Mouse (Mus musculus) neutrophil, adult 5-6 weeks (primary cell): ENCODE results near the gene Gpr21. TPM values are rescaled to one million over a fixed set of nuclear protein-coding genes. Genes with fewer than 3 reads are reported as not detected.
"Not testable (repeated sequence)": the region's sequence is repeated elsewhere in the genome, so short reads cannot be mapped to it uniquely, and the experiment has no call there.

Experiments used
- ATAC-seq: fragments of 151-379, 151-347 bp; 2 replicates; pipeline ENCODE4 v1.8.0; 2017; ENCODE audit warnings: mild to moderate bottlenecking, moderate TSS enrichment; ENCODE audit not compliant: insufficient number of reproducible peaks, poor library complexity, low FRiP score, severe bottlenecking; ENCODE audit errors: extremely low read depth
- total RNA-seq: library from RNA; stranded (forward); fragments of 200-1000 nt; gene quantifications from 2 replicates; pipeline ENCODE4 v1.2.3, GENCODE M21; 2017

The Gpr21 gene
- 4.2 and 4.5 TPM in 2 replicates for total RNA-seq

DNA sequence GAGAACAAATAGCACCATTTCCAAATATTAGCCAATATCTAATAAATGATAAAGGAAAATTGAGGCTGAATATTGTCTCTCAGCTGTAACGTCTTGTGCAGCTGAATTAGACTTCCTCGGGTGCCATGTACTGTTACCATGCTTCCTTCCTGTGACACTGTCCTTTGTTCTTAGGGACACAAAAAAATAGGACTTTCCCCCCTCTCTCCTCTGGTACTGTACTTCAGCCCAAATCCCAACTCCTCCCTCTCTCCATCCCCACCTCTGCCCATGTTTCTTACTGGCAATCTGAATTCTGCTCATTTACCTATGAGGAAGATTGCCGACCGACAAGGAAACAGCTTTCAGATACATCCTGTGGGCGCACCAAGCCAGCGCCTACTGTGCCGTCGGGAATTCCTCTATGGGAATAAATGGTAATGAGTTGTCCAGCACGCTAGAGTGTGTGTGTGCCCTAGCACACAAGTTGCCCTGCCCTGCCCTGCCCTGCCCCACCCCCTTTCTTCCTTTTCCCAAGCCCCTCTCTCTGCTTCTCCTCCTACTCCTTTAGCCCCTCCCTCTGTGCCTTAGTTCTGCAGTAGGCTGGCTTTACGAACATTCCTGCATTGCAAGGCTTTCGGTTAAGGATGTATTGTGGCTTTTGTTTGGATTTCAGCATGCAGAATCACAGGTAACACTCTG, at the start of gene Gpr21:
Gpr21 (plus strand) TSS at position 303 of the 681 bp plus-strand sequence.
- no peak for ATAC-seq

DNA sequence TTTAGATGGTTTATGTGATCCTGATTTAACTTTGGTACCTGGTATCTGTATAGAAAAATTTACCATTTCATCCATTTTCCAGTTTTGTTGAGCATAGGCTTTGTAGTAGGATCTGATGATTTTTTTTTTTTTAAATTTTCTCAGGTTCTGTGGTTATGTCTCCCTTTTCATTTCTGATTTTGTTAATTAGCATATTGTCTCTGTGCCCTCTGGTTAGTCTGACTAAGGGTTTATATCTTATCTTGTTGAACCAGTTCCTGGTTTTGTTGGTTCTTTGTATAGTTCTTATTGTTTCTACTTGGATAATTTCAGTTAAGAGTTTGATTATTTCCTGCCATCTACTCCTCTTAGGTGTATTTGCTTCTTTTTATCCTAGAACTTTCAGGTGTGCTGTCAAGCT, 36.6 kb upstream of the Gpr21 start:
- ATAC-seq: no peak

DNA sequence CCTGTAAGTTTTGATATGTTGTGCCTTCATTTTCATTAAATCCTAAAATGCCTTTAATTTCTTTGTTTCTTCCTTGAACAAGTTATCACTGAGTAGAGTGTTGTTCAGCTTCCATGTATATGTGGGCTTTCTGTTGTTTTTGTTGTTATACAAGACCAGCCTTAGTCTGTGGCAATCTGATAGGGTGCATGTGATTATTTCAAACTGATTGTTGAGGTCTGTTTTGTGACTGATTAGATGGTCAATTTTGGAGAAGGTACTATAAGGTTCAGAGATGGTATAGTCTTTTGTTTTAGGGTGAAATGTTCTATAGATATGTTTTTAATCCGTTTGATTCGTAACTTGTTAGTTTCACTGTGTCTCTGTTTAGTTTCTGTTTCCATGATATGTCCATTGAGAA, 36.1 kb upstream of the Gpr21 start:
- no peak for ATAC-seq

DNA sequence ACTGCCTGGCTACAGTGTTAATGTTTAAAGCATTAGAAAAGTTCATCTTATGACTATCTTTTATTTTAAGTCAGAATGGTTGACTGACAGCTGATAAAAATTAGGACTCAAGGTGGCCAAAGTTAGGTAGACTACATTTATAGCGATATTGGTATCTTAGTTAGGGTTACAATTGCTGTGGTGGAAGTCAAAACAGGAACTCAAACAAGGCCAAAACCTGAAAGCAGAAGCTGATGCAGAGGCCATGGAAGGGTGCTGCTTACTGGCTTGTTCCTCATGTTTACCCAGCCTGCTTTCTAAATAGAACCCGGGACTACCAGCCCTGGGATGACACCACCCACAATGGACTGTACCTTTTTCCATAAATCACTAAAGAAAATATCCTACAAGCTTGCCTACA, 32.0 kb upstream of the Gpr21 start:
- no peak for ATAC-seq

DNA sequence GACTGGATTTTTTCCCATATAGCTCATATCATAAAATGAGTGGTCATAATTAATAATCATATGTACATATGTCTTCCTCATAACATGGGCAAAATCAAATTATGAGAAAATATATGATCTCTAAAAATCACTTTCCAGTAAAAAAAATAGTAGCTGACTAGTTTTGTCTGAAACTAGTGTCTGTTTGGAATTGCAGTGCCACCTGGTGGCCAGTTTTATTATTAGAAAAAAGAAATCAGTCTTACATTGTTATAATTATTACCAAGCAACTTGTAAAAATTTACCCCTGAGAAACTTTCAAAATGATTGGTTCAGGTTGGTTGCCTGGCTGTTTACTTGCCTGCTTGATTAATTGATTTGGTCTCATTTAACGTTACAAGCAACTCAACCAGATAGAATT, 30.8 kb upstream of the Gpr21 start:
- ATAC-seq: no peak

DNA sequence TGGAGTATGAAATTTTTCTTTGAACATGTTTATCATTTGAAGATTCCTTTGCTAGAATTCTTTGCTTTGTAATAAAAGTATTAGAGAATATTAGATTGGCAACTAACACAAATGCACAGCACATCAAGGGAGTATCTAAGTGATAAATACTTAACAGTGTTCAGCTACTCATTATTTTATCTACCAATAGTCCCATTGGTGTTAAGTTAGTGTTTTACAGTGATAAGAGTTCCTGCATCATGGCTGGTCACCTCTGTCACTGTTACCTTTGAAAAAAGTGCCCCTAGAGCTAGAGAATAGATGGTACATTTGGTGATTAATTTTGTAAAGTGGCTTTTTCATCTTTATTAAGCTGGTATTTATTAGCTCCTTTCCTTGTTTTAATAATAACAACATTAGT, 29.7 kb upstream of the Gpr21 start:
- no peak for ATAC-seq

DNA sequence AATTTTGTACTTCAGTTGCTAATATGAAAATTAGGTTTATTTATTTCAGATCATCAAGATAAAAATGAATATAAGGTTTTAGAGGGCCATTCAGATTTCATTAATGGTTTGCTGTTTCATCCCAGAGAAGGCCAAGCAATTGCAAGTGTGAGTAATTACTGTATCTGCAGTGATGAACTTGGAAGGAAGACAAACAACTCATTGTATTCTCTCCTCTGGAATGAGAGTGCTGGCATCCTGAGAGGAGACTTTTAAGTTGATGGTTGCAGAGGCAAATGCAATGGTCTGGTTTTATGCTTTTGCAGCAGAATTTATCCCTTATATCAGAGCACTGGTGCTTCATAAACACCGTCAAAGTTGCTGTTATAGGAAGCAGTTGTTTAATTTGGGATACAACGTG, 27.2 kb upstream of the Gpr21 start:
- no peak for ATAC-seq

DNA sequence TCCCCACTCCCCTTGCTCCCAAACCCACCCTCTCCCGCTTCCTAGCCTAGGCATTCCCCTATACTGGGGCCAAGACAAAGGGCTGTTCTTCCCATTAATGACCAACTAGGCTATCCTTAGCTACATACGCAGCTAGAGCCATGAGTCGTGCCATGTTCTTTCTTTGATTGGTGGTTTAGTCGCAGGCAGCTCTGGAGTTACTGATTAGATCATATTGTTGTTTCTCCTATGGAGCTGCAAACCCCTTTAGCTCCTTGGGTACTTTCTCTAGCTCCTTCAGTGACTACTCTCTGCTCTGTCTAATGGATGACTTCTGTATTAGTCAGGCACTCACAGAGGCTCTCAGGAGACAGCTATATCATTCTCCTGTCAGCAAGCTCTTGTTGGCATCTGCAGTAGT, 18.8 kb upstream of the Gpr21 start:
- ATAC-seq: no peak

DNA sequence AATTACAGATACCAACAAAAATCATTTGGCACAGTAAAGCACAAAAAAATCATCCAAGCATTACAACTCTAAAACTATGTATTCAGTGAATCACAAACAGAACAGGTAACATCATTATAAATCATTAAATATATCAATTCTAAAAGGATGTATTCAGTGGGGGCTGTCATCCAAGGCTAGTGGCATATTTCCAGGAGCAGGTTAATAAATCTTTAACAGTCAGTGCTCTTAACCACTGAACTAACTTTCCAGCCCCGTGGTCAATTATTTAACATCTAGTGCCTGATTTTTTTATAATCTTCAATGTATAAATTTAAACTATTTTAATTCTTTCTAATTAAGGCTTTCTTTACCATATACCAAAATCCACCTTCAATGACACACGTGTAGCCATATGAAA, 10.3 kb upstream of the Gpr21 start:
- ATAC-seq: not testable (repeated sequence)

DNA sequence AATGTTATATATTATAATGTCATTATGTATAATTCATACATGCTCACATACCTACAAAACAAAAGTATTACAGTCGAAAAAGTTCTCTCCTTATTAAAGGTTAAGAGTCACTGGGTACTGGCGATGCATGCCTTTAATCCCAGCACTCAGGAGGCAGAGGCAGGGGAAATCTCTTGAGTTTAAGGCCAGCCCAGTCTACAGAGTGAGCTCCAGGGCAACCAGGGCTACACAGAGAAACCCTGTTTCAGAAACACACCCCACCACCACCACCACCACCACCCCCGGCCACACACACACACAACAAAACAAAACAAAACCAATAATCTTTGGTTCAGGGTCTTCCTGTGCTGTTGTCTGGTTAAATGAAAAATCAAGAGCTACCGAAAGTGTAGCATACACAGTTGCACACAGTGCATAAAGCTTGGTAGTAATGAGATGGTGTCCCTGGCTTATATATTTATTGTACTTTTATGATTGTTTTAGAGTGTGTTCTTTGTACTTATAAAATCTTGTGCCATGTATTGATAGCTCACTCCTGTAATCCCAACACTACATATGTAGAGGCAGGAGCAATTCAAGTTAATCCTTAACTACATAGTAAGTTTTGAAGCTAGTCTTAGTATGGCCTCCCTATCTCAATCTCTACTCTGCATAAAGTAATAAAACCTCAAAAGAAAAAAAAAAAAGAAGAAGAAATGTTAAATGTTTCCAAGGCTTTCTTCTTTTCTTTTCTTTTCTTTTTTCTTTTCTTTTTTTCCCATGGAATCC, 4.8 kb upstream of the Gpr21 start:
- ATAC-seq: no peak

DNA sequence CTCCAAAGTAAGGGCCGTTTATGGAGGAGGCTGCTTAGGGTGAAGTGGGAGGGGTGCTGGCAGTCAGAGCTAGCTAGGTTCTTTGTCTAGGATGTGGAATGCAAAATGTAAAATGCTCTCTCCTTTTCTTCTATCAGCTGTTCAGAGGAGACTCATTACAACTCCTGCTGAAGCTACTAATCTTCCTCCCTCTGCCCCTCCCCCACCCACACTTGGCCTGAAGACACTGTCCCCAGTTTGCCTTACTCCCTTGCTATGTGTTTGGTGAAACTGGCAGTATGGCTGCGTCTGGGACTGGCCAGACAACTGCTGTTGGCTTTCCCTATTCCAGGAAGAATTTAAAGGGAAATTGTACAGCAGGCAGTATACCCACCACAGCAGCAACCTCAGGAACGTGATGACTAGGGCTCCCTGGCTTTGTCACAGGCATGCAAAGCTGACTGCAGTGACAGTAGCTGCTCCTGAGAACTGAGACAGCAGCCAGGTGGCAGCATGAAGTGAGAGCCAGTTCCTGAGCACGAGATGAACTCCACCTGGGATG, 860 bp downstream of the Gpr21 start:
- no peak for ATAC-seq

DNA sequence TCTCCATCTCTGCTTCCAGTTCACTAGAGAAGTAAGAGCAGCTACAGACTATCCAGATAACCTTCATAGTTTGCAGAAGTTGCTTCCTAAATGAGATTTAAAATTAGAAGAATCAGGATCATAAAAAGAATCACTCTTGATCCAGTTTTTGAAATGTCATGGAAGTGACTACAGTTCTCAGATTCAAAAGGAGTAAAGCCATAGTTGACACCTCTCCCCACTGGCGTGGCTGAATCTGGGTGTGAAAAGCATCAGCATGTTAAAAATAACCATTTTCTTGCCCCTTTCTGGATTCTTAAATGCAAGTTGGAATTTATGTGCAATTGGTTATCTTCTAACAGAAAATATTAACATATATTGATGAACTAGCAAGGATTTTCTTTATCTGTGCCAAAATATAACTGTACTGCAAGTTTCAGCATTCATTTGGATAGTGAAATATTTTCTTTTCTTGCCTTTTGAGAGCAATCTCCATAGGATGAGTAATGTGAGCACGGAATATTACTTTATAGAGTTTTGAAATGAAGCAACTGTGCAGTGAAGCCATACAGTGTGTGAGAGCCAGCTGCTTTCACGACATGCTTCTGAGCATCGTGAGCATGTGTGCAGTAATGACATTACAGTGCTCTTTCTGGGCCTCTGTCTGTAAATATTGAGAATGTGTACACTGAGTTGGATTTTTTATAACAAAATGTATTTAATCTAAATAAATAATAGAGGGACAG, 2.6 kb downstream of the Gpr21 start:
- ATAC-seq: no peak

DNA sequence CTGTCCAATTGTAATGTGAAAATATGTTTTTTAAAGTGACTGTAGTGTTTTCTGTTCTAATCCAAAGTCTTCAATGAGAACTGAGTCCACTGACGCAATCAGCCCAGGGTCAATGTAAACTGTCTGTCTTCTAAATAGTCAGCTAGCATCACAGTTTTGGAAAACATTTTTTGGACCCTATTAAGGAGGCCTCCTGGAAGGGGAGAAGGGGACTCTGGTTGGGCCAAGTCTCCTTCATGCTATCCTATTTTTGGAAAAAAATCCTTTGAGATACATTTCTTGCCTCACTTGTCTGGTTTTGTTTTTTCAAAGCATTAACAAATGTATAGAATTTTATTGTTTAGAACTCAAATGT, 3.1 kb downstream of the Gpr21 start:
- ATAC-seq: no peak

DNA sequence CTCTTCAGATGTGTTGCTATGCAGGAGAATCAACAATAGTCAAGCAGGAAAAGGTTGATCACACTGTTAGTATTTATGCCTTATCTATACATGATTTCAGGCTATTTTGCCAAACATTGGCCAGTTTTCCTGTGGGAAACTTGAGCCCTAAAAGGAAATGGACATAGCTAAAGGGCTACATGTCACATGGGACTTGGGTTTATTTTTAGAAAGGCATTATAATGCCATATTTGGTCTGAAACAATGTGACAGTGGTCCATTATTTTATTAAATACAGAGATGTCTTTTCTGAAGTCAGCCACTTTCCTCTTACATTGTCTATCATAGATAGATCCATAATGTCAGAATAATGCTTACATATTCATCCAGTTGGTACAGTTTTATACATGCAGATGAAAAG, 11.5 kb downstream of the Gpr21 start:
- ATAC-seq: no peak

DNA sequence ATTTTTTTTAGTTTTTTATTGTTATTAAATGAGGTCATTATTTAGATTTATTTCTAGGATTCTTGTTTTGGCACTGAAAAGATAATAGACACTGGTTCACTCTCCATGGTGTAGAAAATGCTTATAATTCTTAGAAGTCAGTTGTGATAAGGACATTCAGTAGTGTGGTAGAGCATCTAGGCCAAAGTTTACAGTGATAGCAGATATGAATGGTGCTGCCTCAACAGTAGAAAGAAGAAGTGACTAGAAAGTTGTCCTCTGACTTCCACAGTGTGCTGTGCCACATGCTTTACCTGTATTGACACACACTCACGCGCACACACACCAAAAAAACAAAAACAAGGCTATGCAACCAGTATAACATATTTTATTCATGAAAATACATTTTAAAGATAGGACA, 13.3 kb downstream of the Gpr21 start:
- ATAC-seq: no peak

DNA sequence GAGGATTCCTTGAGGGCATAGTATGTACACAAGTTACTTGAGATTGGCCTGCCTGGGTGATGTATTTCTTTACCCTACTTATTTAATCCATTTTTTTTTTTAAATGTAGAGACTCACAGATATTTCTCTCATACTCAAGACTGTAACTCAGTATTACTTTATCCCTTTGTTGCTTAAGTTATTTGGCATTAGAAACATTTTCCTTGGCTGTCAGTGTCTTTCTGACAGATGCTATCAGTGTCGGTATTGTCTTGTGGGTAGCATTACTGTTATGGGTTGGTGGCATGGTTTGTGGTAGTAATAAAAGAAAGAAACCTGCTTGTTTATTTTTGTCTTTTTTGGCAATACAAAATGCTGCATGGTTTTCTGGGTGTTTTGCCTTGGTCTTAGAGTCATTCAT, 14.6 kb downstream of the Gpr21 start:
- ATAC-seq: no peak

DNA sequence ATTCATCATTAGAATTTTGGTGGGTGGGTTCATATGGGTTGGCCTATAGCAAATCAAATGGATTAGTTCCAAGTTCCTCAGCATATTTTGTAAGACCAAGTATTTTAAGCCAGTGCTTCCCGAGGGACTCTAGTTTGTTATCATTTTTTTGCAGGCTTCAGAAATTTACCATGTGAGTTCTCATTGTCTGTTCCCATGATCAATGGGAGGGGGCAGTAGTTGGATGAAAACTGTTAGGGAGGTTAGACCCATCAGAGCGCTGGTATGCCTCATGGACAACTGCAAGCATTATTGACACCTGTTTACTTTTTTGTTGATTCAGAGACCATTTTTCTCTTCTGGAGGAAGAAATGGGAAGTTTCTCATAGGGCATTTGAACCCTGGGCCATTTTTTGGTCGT, 15.5 kb downstream of the Gpr21 start:
- ATAC-seq: no peak

DNA sequence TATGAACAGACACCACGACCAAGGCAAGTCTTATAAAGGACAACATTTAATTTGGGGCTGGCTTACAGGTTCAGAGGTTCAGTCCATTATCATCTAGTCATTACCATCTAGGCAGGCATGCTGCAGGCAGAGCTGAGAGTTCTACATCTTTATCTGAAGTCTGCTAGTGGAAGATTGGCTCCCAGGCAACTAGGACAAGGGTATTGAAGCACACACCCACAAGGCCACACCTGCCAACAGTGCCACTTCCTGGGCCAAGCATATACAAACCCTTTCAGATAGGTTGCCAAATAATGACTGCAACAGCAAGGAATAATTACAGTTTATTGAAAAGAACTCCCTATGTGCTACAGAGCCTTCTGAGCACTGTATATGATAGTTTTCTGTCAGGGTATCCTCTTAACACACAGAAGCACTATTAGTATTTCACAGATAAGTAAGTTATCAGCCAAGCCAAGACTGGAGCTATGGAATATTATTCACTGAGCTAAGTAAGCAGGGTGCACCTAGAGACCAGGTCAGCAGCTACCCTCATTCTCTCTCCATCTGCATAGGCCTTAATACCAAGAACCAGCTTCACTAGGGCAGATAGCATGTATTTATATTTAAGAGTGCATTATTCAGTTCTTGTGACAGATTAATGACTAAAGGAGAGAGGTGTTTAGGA, 33.3 kb downstream of the Gpr21 start:
- ATAC-seq: no peak

DNA sequence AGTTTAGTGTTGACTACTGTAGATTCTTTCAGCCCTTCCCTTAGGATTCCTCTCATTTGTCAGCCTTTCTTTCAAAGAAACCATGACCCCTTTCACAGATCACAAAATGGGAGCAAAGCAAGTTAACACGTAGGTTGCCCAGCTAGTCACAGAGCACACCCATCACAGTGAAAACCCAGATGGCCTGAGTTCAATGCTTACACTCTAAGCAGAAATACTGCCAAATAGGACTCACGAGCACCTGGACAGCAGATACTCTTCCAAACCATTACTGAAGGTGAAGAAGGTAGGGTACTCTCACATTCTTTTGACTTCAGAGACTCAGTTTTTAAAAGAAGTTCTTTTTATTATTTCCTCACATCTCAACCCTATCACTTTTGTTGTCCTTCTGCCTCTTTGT, 40.2 kb downstream of the Gpr21 start:
- no peak for ATAC-seq
